Mouse (Mus musculus) heart, postnatal 0 days (tissue): Measurements from ENCODE around the gene Nodal. TPM values are rescaled to one million over a fixed set of nuclear protein-coding genes. Genes with fewer than 3 reads are reported as not detected.

Experiments
- ATAC-seq: fragments of 200-750 bp; cut with Nextera tagmentation; 2 replicates; pipeline ENCODE4 v1.8.0; 2017; ENCODE audit warnings: low read depth, moderate number of reproducible peaks, moderate library complexity; ENCODE audit not compliant: insufficient read depth
- DNase-seq: peaks from one replicate; pipeline ENCODE4 v3.0.0-alpha.2; 2016; ENCODE audit warnings: low spot score
- H3K27ac ChIP-seq: fragments of 300-500 bp; sonication (generic); 2 replicates; pipeline ENCODE4 v1.5.1; 2014; ENCODE audit warnings: low read depth, mild to moderate bottlenecking
- H3K27me3 ChIP-seq: fragments of 300-500 bp; sonication (generic); 2 replicates; pipeline ENCODE4 v1.6.1; 2014; ENCODE audit warnings: low read length, mixed read lengths; ENCODE audit not compliant: control insufficient read depth, insufficient read depth
- H3K36me3 ChIP-seq: fragments of 300-500 bp; sonication (generic); replicated peaks from 2 replicates; pipeline ENCODE4 v1.6.1; 2014; ENCODE audit warnings: low read length, mixed read lengths; ENCODE audit not compliant: control insufficient read depth, insufficient read depth
- H3K4me1 ChIP-seq: fragments of 300-500 bp; sonication (generic); 2 replicates; pipeline ENCODE4 v1.6.1; 2014; ENCODE audit warnings: antibody characterized with exemption; ENCODE audit not compliant: control insufficient read depth, insufficient read depth
- H3K4me2 ChIP-seq: fragments of 300-500 bp; sonication (generic); 2 replicates; pipeline ENCODE4 v1.6.1; 2014; ENCODE audit warnings: low read depth, mild to moderate bottlenecking, low read length, moderate library complexity
- H3K4me3 ChIP-seq: fragments of 300-500 bp; sonication (generic); 2 replicates; pipeline ENCODE4 v1.5.1; 2014; ENCODE audit warnings: low read depth, low read length
- H3K9ac ChIP-seq: fragments of 300-500 bp; sonication (generic); replicated peaks from 2 replicates; pipeline ENCODE4 v1.6.1; 2014; ENCODE audit warnings: low read depth, low read length, mixed read lengths
- H3K9me3 ChIP-seq: fragments of 300-500 bp; sonication (generic); replicated peaks from 2 replicates; pipeline ENCODE4 v1.6.1; 2016; ENCODE audit warnings: low read length; ENCODE audit not compliant: control insufficient read depth
- CTCF ChIP-seq: IDR thresholded peaks from 2 replicates; pipeline ENCODE4 v1.5.1; 2016; ENCODE audit warnings: antibody characterized with exemption, control low read depth, low read depth
- EP300 ChIP-seq: IDR thresholded peaks from 2 replicates; pipeline ENCODE4 v1.6.1; 2016; ENCODE audit warnings: antibody characterized with exemption, low read depth
- WGBS: fragments of 180-500 bp; shearing (Covaris S2); extraction: QIAGEN DNeasy Blood & Tissue Kit; methylation state at CpG from one replicate; pipeline ENCODE4 v1.1.7; 2014; 5-methylcytosine and 5-hydroxymethylcytosine counted together
- polyA plus RNA-seq: library from polyadenylated mRNA; unstranded; fragments of >200 nt; fragmentation: Nextera tagmentation; extraction: Ambion mirVana; gene quantifications from 2 replicates; pipeline ENCODE4 v1.2.1, GENCODE M21; 2015
- total RNA-seq: library from RNA; depleted of rRNA; stranded (reverse); fragments of >200 nt; gene quantifications from 2 replicates; pipeline ENCODE4 v1.2.3, GENCODE M21; 2014; ENCODE audit warnings: low replicate concordance

The Nodal gene
- total and polyA plus RNA-seq, 2 experiments from 2014 or later: 0.45 TPM; not detected in 1

DNA sequence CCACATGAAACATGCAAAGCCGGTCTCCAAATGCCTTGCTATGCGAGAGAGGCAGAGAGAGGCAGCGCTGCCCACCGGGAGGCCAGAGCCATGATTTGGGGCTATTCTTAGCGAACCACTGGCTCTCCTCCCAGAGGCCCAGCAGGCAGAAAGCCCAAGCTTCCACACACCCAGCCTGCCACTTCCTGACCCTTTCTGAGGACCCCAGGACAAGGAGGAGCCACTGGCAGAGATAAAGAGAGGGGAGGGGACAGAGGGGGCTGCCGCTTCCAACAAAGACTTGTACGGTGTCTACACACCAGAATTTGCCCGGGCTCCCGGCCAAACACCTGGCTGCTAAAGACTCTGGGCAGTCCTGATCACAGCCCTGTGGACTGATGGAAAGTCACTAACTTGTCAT lies 37.6 kb upstream of the Nodal start:
- H3K4me1 ChIP-seq: peaks cover 59% of the 10 kb centered on the region
- ATAC-seq: peak; percentile 76
- H3K27me3 ChIP-seq: no peaks in the 10 kb centered on the region
- peak; percentile 85 for DNase-seq
- H3K4me3 ChIP-seq: peak overlapping the region; percentile 85
- peak overlapping the region; percentile 42; the same call in 1 of the 2 replicates for H3K9ac ChIP-seq
- no peaks in the 10 kb centered on the region for H3K9me3 ChIP-seq
- TF ChIP-seq EP300: peak; percentile 59; the same call in 1 of the 2 replicates
- TF ChIP-seq CTCF: peak; percentile 25
- WGBS: under 1% methylated on average over 9 of the region's 9 CpGs
- peak overlapping the region; percentile 87 for H3K27ac ChIP-seq
- peak overlapping the region; percentile 95 for H3K4me2 ChIP-seq
- no peaks in the 10 kb centered on the region for H3K36me3 ChIP-seq

DNA sequence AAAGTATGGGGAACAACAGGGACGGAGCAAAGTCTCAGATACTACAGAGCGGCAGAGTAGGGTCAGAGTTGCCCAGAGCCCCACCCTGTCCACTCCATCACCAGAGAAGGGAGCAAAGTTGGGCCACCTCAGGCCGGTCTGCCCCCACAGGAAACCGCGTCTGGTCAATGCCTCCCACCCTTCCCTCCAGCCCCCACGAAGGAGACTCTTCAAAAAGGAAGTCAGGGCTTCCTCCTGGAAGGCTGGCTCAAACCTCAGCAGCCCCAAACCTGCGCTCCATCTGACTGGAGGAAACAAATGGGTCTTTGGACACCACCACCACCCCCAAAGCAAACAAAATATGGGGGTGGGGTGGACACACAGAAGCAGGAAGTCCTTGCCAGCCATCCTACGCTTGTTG lies 35.9 kb upstream of the Nodal start:
- WGBS: 12% methylated on average over 8 of the region's 8 CpGs
- Histone ChIP-seq H3K4me3 (peak overlapping the region; percentile 85), H3K9me3 (no peaks in the 10 kb centered on the region), H3K4me2 (peak overlapping the region; percentile 95), H3K4me1 (peaks cover 52% of the 10 kb centered on the region), H3K27ac (peak overlapping the region; percentile 87), H3K36me3 (no peaks in the 10 kb centered on the region), H3K27me3 (no peaks in the 10 kb centered on the region), H3K9ac (peak overlapping the region; percentile 66)
- DNase-seq: no peak
- TF ChIP-seq CTCF: no peak
- TF ChIP-seq EP300: no peak
- ATAC-seq: no peak

DNA sequence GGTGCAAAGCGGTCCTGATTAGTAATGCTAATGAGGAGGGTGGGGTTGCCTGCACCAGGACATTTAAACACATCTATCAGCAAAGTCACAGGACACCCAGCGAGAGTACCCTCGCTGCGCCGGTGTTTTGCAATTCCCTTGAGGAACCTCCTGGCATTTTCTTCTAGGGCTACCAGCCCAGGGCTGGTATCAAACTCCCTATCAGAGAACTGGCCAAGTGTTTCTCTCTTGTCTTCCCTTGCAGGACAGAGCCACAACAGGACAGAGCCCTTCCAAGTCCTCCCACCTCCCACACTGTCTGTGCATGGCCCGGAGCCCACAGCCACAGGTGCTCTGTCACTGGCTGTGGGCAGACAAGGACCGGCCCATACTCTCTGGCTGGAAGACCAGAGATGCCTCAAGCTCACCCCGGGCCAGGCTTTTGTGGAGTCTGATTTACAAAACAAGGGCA lies 35.5 kb upstream of the Nodal start:
- no peaks in the 10 kb centered on the region for H3K9me3 ChIP-seq
- H3K4me3 ChIP-seq: peak overlapping the region; percentile 85
- peak overlapping the region; percentile 87 for H3K27ac ChIP-seq
- H3K4me2 ChIP-seq: peak overlapping the region; percentile 95
- H3K4me1 ChIP-seq: peaks cover 52% of the 10 kb centered on the region
- no peaks in the 10 kb centered on the region for H3K36me3 ChIP-seq
- no peaks in the 10 kb centered on the region for H3K27me3 ChIP-seq
- H3K9ac ChIP-seq: peak overlapping the region; percentile 66
- ATAC-seq: no peak
- WGBS: 0% methylated on average over 8 of the region's 8 CpGs
- no peak for DNase-seq
- no peak for TF ChIP-seq EP300

DNA sequence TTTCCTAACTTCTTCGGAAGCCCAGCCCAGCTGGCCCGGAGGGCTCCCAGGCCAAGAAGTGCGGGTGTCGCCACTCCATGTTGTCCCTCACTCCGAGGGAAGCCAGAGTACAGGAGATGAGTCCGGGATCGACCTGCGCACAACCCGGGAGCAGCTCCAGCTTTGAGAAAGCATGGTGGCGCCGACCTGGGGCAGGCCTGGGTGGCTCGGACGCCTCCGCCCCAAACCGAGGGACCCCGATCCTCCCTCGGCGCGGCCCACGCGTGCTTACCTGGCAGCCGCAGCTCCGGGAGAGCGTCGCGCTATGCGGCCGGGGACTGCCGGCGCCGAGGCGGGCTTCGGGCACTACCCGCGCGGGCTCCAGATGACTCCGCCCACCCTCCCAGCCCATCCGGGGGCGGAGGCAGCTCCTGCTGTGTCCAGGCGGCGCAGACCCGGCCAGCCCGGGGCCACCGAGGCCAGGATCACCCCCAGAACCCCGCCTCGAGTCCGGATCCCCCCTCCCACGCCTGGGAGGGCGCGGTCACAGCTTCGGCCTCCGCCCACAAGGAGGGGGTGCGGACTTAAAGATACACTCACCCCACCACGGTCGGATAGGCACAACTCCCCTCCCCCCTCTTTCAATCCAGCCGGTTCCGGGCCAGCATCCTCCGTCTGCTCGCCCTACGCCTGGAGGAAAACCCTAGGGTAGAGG lies 34.6 kb upstream of the Nodal start, which contains the start of gene Pald1:
Pald1 (minus strand) TSS at position 510 of the 694 bp plus-strand sequence.
- peak within 1 kb of the TSS; percentile 87 for H3K27ac ChIP-seq
- peak within 1 kb of the TSS; percentile 66 for H3K9ac ChIP-seq
- H3K9me3 ChIP-seq: no peaks in the 10 kb centered on the region
- H3K4me2 ChIP-seq: peak within 1 kb of the TSS; percentile 95
- H3K4me3 ChIP-seq: peak within 1 kb of the TSS; percentile 85
- no peaks in the 10 kb centered on the region for H3K36me3 ChIP-seq
- peaks cover 48% of the 10 kb centered on the region for H3K4me1 ChIP-seq
- H3K27me3 ChIP-seq: no peaks in the 10 kb centered on the region
- TF ChIP-seq CTCF: no peak
- no peak for TF ChIP-seq EP300
- ATAC-seq (peak; percentile 78), DNase-seq (peak; percentile 72)
- under 1% methylated on average over 59 of the region's 60 CpGs for WGBS

DNA sequence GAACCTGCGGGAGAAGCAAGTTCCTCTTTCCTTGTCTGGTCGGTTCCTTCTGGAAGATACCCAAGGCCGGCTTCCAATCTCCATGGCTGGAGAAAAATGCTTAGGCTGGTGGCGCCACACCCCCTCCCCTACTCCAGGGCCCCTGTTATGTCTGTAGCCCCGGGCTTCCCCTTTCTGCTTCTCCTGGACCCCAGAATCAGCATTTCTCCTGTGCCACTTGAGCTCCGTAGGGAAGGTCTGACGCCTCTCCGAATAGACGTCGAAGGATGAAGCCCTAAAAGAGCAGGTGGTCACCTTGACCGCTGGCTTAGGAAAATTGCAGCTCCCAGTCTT lies 34.1 kb upstream of the Nodal start:
- Histone ChIP-seq H3K4me1 (peaks cover 43% of the 10 kb centered on the region), H3K4me3 (peak overlapping the region; percentile 85), H3K36me3 (no peaks in the 10 kb centered on the region), H3K9ac (peak overlapping the region; percentile 66), H3K27me3 (no peaks in the 10 kb centered on the region), H3K4me2 (peak overlapping the region; percentile 95), H3K27ac (peak overlapping the region; percentile 87), H3K9me3 (no peaks in the 10 kb centered on the region)
- no peak for TF ChIP-seq EP300
- no peak for TF ChIP-seq CTCF
- ATAC-seq (peak; percentile 1; the same call in 1 of the 2 replicates), DNase-seq (no peak)
- 11% methylated on average over 11 of the region's 11 CpGs for WGBS

DNA sequence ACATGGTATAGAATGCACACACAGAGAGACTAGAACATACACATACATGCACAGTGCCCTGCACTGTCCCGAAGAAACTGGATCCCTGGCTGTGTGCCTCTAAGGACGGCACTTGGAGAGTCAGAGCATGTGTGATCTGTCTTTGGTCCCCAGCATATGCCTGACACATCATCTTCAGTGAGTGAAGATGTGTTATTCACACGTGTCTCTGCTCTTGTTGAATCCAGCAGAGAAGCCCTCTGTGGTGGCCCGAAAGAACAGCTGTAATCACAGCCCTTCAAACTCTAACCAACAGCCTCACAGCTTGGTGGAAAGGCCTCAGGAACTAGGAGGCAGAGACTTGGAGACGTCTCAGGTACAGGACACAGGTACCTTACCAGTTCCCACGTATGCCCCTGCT lies 32.6 kb upstream of the Nodal start:
- H3K27me3 ChIP-seq: no peaks in the 10 kb centered on the region
- WGBS: 85% methylated on average over 6 of the region's 6 CpGs
- H3K4me1 ChIP-seq: peaks cover 29% of the 10 kb centered on the region
- H3K9ac ChIP-seq: no peak overlapping the region
- no peak overlapping the region for H3K27ac ChIP-seq
- no peaks in the 10 kb centered on the region for H3K9me3 ChIP-seq
- no peak overlapping the region for H3K4me2 ChIP-seq
- TF ChIP-seq EP300: no peak
- TF ChIP-seq CTCF: no peak
- no peak overlapping the region for H3K4me3 ChIP-seq
- ATAC-seq: no peak
- no peaks in the 10 kb centered on the region for H3K36me3 ChIP-seq
- no peak for DNase-seq
